Mouse (Mus musculus): ENCODE results near the gene Gsdma.

Gsdma gene

DNA sequence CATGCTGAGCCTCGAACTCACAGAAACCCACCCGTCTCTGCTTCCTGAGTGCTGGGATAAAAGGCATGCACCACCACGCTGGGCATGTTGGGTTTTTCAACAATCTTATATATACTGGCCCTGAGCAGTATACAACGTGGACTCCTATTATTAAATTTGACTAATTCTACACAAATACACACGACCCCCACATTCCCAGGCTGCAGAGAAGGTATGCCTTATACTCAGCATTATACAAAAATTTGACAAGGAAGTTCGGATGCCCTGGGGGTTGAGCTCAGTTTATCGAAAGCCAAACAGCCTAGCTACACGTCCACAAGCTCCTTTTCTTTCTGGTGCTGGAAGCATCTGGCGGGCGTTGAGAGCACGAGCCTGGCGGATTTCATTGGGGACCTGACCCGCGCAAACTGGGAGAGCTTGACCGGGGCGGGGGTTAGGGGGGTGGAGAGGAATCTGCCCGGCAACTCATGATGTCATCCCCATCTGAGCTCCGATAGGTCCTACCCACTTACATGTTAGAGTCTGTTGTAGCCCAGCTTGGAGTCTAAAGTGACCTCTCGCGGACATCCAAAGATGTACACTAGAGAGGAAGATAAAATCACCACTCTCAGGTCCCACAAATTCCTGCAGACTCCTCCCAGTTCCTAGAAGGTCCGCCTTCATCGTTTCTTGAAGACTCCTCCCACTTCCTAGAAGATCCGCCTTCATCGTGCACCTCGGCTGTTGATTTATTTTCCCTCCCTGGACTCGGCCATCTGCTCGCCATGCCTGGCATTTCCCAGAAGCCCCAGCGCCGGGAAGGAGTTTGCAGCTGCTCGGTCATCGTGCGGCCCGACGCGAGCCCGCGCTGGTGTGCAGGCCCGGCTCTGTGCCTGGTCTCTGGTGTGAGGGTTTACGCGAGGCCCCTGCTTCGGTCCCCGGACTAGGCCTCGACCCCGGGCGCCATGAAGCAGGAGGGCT, 17.9 kb downstream of the Gsdma start, which contains the start of gene Psmd3:
TSS of gene Psmd3 (plus strand) at position 769 of the 960 bp plus-strand sequence.
- DNase-seq: peak; percentile 99

DNA sequence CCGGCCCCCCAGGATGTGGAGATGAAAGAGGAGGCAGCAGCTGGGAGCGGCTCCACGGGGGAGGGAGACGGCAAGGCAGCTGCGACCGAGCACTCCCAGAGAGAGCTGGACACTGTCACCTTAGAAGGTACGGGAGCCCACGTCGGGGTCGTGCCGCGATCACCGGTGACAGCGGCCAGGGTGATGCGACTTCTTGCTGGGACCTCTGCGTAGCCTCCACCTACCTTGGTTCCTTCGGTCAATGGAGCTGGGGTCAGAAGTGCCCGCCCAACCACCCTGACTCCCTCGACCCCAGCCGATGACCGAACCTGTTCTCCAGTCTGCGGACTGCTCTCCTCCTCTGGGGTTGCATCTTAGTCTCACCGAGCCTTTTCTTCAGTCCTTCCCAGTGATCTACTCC, 18.7 kb downstream of the Gsdma start:
- DNase-seq: no peak

DNA sequence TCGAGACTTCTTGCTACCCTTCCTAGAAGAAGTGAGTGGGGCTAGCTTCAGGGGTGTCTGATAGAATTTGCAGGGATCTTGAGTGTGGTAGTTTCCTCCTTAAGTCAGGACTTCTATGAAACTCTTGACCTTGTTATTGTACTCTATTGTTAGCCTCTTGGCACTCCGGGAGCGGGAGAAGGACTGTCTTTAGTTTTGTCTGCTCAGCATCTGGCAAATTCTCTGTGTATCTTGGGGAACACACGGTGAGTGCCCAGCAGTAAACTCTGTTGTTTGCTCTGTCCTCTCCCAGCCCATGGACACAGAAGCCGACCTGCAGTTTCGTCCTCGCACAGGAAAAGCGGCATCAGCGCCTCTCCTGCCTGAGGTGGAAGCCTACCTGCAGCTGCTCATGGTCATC, 21.5 kb downstream of the Gsdma start:
- DNase-seq: peak; percentile 67

DNA sequence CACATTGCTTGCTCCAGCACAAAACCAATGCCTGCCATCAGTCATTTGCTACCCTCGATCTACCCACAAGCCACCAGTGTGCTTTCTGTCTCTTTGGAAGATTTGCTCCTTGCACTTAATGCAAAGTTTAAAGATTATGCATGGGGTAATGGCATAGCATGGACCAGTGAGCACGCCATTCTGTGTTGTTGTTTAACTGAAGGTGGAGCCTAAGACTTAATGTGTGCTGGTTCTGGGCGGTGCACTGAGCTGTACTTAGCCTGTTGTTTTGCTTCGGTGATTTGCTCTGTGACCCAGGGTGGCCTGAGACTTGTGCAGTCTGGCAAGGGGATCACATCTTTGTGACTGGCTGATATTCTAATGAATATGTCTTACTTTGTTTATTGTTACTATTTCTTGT, 22.8 kb downstream of the Gsdma start:
- DNase-seq: peak; percentile 91

DNA sequence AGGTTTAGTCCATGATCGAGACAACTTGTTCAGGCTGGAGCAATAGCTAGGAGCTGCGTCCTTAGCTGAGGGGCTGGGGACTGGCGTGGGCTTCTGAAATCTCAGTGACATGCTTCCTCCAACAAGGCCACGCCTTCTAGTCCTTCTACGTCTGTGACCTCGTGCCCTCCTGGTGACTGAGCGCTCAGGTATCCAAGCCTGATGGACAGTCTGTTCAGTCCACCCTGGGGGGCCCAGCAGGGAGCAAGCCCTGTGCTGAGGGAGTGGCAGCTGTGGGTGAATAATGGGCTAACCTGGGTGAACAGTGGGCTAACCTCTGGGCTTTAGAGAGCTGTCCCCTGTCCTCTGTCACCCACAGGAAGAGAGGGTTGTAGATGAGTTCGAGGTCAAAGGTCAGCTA, 23.9 kb downstream of the Gsdma start:
- no peak for DNase-seq

DNA sequence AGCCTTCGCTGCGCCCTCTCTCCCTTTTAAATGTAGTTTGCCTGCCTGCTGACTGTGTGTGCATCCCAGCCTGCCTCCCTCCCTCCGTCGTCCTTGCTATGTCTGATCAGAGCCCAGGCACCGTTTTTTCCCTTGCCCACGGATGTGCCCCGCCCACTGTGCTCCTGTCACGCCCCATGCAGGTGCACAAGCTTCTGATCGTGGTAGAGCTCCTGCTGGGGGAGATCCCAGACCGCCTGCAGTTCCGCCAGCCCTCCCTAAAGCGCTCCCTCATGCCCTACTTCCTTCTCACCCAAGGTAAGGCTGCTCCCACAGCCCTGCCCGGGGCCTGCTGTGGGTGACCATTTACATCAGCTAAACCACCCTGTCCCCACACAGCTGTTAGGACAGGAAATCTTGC, 29.1 kb downstream of the Gsdma start:
- DNase-seq: peak; percentile 41

DNA sequence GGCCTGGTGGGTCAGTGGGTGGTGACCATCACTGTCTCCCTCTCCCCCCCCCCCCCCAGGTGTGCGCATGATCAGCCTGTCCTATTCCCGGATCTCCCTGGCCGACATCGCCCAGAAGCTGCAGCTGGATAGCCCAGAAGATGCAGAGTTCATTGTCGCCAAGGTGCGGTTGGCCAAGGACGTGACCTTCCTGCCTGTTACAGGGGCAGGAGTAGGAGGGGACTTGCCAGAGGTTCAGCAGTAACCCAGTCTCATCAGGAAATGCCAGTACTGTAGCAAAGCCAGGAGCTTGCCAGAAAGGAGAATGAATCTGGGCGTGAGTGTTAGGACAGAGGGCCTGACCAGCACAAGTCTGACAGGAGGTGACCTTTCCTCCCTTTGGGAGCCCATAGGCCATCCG, 29.6 kb downstream of the Gsdma start:
- DNase-seq: peak; percentile 34

DNA sequence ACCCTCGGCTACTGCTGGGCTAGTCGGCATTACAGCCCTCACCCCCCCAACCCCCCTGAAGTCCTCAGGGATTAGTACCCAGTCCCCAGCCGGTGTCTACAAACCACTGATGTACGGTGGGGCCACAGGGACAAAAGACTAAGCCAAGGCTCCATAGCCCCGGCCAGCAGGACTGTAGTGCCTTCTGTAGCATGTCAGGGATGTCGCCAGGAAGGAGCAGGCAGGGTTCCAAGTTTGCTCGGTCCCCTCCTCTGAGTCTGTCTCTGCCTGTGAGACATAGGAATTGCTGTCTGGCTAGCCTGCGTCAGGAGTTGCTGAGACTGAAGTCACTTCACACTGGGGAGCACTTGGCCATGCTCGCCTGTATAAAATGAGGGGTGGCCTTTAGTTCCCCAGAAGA, 30.1 kb downstream of the Gsdma start:
- DNase-seq: no peak

DNA sequence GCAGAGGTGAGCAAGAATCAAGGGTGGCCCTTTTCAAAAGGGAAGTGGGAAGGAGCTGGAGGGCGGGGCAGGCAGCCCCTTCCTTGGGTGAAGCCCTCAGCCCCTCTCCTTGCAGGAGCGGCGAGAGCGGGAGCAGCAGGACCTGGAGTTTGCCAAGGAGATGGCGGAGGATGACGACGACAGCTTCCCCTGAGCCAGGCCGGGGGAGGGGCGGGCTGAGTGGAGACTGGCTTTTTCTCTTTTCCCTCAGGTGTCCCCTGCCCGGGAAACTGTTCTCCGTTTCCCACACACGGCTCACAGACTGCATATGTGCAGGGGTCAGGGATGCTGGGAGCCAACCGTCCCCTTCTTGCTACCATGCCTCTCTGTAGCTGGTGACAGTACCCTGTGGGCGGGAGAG, 31.3 kb downstream of the Gsdma start:
- no peak for DNase-seq

DNA sequence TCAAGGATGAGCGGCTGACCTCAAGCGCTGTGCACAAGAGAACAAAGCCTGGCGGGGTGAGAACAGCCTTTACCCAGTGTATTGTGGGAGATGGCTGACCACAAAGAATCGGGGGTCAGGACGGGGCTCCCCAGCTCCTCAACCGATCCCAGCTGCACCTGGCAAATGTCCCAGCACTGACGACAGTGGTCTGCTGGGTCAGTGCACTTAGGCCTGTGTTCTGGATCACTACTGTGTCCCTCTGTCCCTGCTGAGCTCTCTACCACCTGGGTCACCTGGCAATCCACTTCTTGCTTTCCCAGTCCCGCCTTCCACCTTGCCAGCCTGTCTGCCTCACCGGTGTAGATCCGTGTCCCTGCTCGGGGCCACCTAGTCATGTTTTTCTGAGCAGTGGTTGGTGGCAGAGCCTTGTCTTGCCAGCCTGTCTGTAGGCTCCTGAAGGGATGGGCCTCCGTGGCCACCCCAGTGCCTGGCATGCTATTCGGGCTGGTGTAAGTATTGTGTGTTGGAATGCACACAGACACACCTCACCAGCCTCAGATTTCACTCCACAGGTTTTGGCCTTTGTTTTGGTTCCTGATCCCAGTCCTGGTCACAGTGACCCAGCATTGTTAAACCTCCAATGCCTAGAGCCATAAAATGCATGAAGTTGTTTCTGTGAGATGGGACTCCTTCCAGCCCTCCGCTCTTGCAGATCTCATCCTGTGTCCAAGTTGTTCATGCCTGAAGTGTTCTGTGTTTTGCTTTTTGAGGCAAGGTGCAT, 32.5 kb downstream of the Gsdma start:
- DNase-seq: peak; percentile 36

DNA sequence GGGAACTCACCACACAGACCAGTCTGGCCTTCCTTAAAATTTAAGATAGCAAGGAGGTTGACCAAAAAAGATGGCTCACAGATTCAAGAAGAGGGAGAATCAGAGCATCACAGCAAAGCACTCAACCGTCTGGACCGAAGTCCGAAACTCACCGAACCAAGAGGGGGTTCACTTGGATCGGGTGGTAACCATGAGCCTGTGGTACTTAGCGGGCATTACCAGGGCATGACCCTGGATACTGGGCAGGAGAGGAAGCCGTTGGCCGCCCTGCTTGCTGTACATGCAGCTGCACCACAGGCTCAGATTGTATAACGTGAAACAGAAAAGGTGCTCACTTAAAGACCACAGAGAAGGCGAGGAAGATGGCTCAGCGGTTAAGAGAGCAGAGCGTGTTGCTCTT, 33.1 kb downstream of the Gsdma start:
- peak; percentile 67 for DNase-seq

DNA sequence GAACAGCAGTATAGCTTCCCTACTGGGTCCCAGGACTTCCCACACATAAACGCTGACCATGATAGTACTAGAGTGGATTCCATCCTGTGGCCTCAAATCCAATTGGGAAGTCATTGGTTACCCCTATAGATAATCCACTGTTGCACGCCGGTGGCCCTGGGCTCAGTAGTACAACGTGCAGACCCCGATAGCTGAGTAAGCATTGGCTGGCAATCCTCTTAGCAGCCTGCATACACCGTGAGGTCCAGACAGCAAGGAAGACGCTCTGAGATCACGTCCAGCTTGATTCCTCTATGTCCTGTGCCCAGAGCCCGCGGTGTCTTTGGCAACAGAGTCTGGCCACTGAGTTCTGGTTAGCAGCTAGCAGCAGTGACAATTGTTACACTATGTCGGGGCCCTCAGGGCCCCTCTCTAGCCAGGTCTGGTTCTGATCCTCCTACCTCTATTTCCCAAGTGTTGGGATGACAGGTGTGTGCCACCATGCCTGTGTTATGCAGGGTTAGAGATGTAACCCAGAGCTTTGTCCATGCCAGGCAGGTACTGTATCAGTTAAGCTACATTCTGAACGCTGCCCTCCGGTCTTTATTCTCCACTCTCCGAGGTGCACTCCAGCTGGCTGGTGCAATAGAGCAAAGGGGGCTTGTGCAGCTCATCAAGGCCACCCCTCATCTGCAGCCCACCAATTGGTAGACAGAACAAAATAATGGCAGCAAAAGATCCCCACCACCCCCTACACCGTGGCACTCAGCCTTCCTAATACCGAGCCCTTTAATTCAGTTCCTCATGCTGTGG, 34.9 kb downstream of the Gsdma start:
- DNase-seq: no peak

DNA sequence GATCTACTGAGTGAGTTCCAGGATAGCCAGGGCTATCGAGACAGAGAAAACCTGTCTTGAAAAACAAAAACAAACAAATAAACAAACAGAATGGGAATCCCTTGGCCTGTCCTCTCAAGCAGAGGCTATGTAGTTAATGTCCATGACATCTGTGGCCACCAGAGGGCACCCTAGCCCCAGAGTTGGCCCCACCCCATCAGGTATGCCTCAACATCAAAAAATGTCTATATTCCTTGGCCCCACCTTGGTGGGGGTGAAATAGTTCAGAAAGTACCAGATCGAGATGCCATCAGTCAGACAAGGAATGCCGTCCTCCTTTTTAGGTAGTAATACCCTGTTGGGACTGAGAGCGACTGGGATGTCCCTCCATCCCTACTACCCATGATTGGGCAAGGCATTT, 35.8 kb downstream of the Gsdma start:
- DNase-seq: peak; percentile 84

DNA sequence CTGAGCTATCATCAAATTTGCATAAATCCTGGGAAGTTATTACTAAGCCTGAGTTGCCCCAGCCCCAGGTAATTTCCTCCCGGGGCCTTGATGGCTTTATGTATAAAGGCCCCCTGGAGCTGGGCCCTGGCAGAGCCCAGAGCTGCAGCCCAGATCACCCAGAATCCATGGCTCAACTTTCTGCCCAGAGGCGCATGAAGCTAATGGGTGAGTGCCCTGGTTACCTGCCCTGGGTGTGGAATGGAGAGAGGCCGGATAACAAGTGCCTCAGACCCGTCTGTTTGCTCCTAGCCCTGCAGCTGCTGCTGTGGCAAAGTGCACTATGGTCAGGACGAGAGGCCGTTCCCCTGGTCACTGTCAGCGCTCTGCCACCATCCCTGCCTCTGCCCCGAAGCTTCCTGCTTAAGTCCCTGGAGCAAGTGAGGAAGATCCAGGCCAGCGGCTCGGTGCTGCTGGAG, 37.1 kb downstream of the Gsdma start, which contains the start of gene Csf3:
TSS of gene Csf3 (plus strand) at position 51 of the 458 bp plus-strand sequence.
- no peak for DNase-seq

DNA sequence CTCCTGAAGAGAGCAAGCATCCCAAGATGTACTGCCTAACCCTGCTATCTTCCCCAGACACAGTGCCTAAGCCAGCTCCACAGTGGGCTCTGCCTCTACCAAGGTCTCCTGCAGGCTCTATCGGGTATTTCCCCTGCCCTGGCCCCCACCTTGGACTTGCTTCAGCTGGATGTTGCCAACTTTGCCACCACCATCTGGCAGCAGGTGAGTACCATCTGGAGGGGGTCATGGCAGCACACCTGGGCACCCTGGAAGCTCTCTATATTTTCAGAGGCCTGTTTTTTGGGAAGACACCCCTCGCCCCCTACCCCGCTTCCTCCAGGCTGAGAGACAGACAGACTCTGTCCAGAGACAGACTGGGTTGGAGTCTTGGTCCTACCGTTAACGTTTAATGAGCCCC, 38.2 kb downstream of the Gsdma start:
- no peak for DNase-seq

DNA sequence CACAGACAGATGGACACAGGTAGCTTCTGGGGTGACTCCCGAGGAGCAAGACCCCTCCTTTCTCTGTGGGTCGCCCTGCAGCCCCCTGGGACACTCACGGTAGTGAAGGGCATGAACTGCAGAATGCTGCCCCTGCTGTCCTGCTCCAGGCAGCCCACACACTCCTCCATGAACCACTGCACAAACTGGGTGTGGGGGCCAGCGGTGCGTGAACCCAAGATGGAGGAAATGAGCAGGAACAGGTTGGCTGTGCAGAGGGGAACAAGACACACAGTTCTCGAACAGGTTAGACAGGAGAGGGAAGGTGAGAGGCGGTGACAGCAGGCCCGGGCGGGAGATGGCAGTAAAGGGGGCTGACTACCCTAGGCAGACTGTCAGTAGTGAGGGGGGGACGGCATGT, 40.9 kb downstream of the Gsdma start:
- DNase-seq: no peak

DNA sequence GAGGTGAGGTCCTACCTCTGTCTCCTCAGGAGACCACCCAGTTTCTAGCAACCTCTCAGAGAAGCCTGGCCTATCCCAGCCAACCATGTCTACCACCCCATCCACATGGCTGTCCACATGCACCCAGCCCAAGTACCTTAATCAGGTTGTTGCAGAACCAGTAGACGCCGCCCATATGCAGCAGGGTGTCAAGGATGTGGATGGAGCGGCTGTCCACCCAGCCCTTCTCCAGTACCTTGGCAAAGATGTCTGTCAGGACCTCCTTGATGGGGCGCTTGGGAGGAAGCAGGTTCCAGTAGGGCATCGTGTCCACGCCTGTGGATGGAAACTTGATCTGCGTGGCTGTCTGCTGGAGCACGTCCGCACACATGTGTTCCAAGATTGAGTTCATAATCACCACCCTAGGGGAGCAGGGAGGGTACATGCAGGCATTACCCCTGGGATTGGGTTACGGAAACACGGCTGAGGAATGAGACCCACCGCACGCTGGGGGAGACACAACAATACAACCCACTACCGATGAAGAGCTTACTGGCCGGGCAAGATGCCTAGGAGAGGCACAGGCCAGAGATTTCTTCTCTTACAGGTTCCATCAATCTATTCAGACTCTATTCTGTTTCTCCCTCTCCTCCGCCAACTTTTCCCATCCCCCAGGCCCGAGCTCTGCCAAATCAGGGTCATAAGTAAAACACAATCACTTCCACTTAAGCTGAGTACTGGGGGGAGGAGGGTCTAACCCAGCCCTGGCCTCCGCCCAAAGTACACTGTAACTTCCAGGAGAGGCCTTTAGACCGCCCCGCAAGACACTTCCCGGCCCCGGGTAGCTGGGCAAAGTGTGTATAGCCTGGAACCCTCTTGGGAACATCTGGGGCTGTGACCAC, 43.5 kb downstream of the Gsdma start:
- peak; percentile 67 for DNase-seq

DNA sequence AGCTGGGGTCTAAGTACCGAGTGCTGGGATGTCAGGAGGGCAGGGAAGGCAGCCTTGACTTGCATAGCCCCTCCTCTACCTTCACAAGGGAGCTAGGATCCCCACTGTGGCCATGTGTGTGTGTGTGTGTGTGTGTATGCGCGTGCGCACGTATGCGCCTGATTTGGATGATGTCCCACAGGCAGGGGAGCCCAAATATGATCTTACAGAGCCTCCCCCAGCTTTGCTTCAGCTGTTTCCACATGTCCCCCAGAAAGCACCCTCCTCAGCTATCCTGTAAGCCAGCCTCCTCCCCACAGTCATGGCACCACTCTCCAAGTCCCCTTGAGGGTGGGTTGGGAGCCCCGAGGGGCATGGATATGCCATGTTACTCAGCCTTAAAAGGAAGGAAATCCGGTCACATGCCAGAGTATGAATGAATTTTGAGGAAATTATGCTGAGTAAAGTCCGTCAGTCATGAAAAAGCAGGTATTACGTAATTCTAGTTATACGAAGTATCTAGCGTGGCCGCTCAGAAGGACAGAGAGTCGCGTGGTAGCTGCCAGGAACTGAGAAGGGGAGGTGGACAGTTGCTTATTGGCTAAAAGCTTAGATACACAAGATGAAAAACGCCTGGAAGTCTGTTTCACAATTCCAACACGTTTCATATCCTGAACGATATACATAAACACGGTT, 44.3 kb downstream of the Gsdma start:
- DNase-seq: peak; percentile 71

DNA sequence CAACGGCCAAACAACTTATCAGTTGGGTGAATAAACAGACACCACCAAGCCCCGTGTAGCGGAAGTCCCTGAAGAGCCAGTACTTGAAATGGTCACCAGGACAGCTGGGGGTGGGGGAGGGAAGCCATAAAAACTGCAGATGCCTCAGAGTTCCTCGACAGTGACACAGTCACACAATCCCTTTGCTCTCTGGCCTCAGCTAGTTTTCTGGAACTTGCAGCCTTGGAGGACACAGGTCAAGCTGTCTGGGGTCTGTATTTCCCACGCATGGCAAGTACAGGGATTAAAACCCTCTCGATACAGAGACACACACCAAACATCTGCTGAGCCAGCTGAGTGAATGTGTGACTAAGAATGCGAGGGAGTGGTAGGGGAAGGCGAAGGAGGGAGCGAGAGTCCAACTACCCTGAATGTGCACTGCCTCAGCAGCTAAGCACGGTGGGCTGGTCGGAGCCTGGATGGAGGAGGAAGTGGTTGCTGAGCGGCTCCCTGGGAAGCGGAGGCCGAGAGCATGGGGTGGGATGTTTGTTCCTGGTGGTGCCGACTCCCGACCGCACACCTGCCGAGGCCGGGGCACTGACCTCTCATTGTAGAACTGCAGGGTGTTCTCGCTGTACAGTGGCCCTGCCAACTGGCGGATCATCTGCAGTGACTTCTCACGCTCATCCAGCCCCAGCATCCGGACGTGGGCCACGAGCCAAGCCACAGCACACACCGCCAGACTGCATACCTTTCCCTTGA, 45.0 kb downstream of the Gsdma start:
- DNase-seq: peak; percentile 85

DNA sequence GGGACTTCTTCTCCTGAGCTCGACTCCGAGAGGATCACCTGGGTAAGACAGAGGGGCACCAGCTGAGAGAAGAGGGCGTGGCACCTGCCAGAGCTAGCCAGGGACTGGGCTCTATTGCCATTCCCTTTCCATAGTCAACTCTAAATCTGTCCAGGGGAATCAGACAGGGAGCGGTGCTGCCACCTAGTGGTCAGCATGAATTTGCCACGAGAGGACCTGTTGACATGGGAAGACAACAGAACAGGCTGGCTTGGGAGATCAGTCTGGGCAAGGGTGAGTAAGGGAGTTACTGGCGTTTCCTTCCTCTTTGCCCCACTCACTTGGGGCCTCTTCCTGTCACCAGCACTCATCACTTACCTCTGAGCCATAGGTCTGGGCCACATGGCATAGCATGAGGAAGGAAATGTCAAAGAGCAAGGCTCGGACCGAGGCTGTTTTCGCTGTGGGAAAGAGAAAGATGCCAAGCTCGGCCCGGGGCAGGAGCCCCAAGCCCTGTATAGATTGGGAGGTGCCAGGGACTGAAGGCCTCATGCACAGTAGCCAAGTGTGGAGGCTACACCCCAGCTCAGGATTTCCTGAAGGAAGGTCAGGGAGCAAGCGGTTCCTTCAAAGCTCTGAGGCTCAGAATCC, 46.4 kb downstream of the Gsdma start:
- DNase-seq: peak; percentile 89
